ENCODE assay signal across 27 mouse cellular contexts in the genomic region with DNA sequence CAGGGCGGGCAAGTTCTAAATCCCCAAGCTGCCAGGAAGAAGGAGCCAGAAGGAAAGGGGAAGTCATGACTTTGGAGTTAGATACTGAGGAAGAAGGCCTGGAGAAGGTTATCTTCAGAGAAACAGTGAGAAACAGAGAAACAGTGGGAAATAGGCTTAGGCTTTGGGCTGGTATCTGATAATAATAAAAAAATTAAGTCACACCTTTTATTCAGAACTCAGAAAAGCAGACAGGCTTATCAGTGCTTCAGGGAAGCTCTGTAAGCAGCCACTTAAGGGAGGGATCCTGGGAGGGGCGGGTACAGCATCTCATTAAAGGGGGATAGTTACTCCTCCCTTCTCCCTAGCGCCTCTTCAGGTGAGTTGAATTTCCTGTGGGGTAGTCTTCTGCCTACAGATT. TPM values are rescaled to one million over a fixed set of nuclear protein-coding genes. Genes with fewer than 3 reads are reported as not detected.
DNase-seq lines count a peak whose midpoint lies in the region; ATAC-seq lines count a peak whose summit lies in the region.
"Had no signal": no experiment of that assay in that cellular context is flagged by ENCODE, and none has a peak within 500 bp of the region (broad histone marks: within the 10 kb centered on the region; RNA-seq: fewer than 3 reads in every experiment).

No protein-coding gene starts in this region.

- H3K36me3 ChIP-seq in liver, embryonic 11.5 days (ENCODE audit: control insufficient read depth, insufficient read depth, low read length): no peaks in the 10 kb centered on the region
- H3K36me3 ChIP-seq: embryonic facial prominence, embryonic 13.5 days; embryonic facial prominence, embryonic 15.5 days; forebrain, embryonic 10.5 days; forebrain, embryonic 12.5 days; G1E had no signal

- no peak overlapping the region for H3K27ac ChIP-seq in liver, embryonic 11.5 days (ENCODE audit: low read depth, low read length)
- H3K27ac ChIP-seq: embryonic facial prominence, embryonic 13.5 days; embryonic facial prominence, embryonic 15.5 days; forebrain, embryonic 10.5 days; forebrain, embryonic 12.5 days had no signal

- H3K4me2 ChIP-seq in liver, embryonic 11.5 days: no peak overlapping the region
- H3K4me2 ChIP-seq: embryonic facial prominence, embryonic 13.5 days; embryonic facial prominence, embryonic 15.5 days; forebrain, embryonic 12.5 days had no signal

- no peak overlapping the region for H3K4me3 ChIP-seq in liver, embryonic 11.5 days (ENCODE audit: low read depth, low read length)
- H3K4me3 ChIP-seq: embryonic facial prominence, embryonic 13.5 days; embryonic facial prominence, embryonic 15.5 days; erythroblast, embryonic 14.5 days; forebrain, embryonic 10.5 days; forebrain, embryonic 12.5 days had no signal

- no peaks in the 10 kb centered on the region for H3K27me3 ChIP-seq in liver, embryonic 11.5 days (replicated peaks; ENCODE audit: control insufficient read depth, insufficient read depth, low read length)
- H3K27me3 ChIP-seq: CH12.LX; embryonic facial prominence, embryonic 15.5 days had no signal

- H3K9ac ChIP-seq in liver, embryonic 11.5 days (ENCODE audit: low read depth, low read length): no peak overlapping the region
- H3K9ac ChIP-seq: embryonic facial prominence, embryonic 13.5 days; embryonic facial prominence, embryonic 15.5 days; forebrain, embryonic 12.5 days had no signal

- no peak for DNase-seq in liver, embryonic 11.5 days (ENCODE audit: low spot score)
- DNase-seq in liver (no peak), R1 (ENCODE audit: low read depth, low spot score) (peak; percentile 12)
- DNase-seq in Muller cell, postnatal 12 days (ENCODE audit: inconsistent ontology term): no peak
- DNase-seq in right cerebral cortex, postnatal 14 days: no peak
- no peak for DNase-seq in cerebellum, adult 9-11 months
- DNase-seq: adrenal gland, adult 8-10 months; adrenal gland, postnatal 25 days; B cell, adult 2 months; cerebellum, adult 11-12 months; cerebellum, adult 2 months; cerebellum, adult 9-10 months; cerebellum, postnatal 14 days; cerebellum, postnatal 36 days; embryo, embryonic 11 days had no signal

- ATAC-seq in liver, embryonic 11.5 days (replicated peaks; ENCODE audit: low FRiP score): 0 out of 2 replicates have a peak, but pooled peaks have one; percentile 39
- peak; percentile 50; the same call in 1 of the 2 replicates for ATAC-seq in megakaryocyte progenitor cell, adult 5-6 weeks (replicated peaks; ENCODE audit: poor library complexity)
- ATAC-seq: activated CD4-positive, CD25-positive, alpha-beta regulatory T cell, adult 4 months; CD4-positive, CD25-positive, alpha-beta regulatory T cell, adult 4 months; forebrain, embryonic 14.5 days; forebrain, embryonic 16.5 days had no signal

- no peaks in the 10 kb centered on the region for H3K9me3 ChIP-seq in liver, embryonic 11.5 days (ENCODE audit: control insufficient read depth, low read length)
- H3K9me3 ChIP-seq: embryonic facial prominence, embryonic 13.5 days; embryonic facial prominence, embryonic 15.5 days; forebrain, embryonic 10.5 days; forebrain, embryonic 12.5 days; G1E had no signal

- peaks cover 16% of the 10 kb centered on the region for H3K4me1 ChIP-seq in liver, embryonic 11.5 days (replicated peaks; ENCODE audit: control insufficient read depth, insufficient read depth, low read length)
- H3K4me1 ChIP-seq: embryonic facial prominence, embryonic 13.5 days; embryonic facial prominence, embryonic 15.5 days; forebrain, embryonic 12.5 days had no signal

- WGBS in liver, embryonic 11.5 days: 27% methylated on average over 3 of the region's 3 CpGs

RNA-seq across cellular contexts. Expression of gene Slc35d3, which starts 30.3 kb away (rescaled TPM):
- polyA plus RNA-seq in liver, embryonic 11.5 days (2014; fragmentation: Nextera tagmentation; extraction: Ambion mirVana): 11.5 and 12.8 TPM in 2 replicates
- total RNA-seq in megakaryocyte progenitor cell, adult 5-6 weeks (2015): 0.22 and 1.1 TPM in 2 replicates
- 0.68 TPM in 1 of 2 replicates, not detected in the other for total RNA-seq in megakaryocyte progenitor cell, adult 5-6 weeks (2017)
- polyA plus RNA-seq: activated CD4-positive, CD25-positive, alpha-beta regulatory T cell, adult 4 months; CD4-positive, CD25-positive, alpha-beta regulatory T cell, adult 4 months; G1E had no signal
